Mouse (Mus musculus): ENCODE data around the gene Psmd9.

DNA sequence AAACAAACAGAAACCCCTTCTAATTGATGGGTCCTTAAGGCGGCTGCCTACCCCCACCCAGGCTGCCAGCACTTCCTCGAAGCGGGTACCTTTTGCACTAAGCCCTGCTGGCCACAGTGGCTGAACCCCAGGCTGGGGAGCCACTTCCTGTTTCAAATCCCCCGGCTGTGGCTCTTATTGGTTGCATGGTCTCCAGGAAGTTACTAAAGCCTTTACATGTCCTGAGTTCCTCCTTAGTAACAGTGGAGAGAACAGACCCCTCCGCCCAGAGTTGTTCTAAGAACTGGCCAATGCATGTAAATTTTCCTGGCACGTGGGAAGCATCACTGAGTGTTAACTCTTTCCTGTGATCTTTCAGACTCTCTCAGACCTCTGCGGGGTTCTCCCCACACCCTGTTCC, 18.1 kb upstream of the Psmd9 start:
- no peak for TF ChIP-seq CTCF (IDR thresholded peaks at IDR 0.05; ENCODE audit: low read depth, low read length)
- TF ChIP-seq GATA1 (IDR thresholded peaks at IDR 0.05; ENCODE audit: borderline replicate concordance, low read length), result no peak
- TF ChIP-seq POLR2AphosphoS5 (IDR thresholded peaks at IDR 0.05; ENCODE audit: insufficient replicate concordance, low read depth, low read length), result no peak
